Mouse (Mus musculus) bone marrow macrophage, adult 2 months (primary cell): Measurements from ENCODE around the gene Ppp1r14c. TPM values are rescaled to one million over a fixed set of nuclear protein-coding genes. Genes with fewer than 3 reads are reported as not detected.

Source experiments
- H3K27ac ChIP-seq: 2 replicates; pipeline ENCODE4 v1.5.1; 2012; ENCODE audit warnings: low read depth, low read length; ENCODE audit not compliant: insufficient read depth
- H3K4me1 ChIP-seq: 2 replicates; pipeline ENCODE4 v1.6.1; 2012; ENCODE audit warnings: low read length; ENCODE audit not compliant: control insufficient read depth, insufficient read depth
- H3K4me3 ChIP-seq: 2 replicates; pipeline ENCODE4 v1.5.1; 2012; ENCODE audit warnings: mild to moderate bottlenecking, low read length, moderate library complexity; ENCODE audit not compliant: insufficient read depth
- CTCF ChIP-seq: IDR thresholded peaks from 2 replicates; pipeline ENCODE4 v1.5.1; 2012; ENCODE audit warnings: low read depth, mild to moderate bottlenecking, low read length, moderate library complexity
- POLR2A ChIP-seq: IDR thresholded peaks from 2 replicates; pipeline ENCODE4 v1.6.1; 2012; ENCODE audit warnings: mild to moderate bottlenecking, low read depth, low read length, borderline replicate concordance
- polyA plus RNA-seq: library from polyadenylated mRNA; stranded (reverse); fragments of >200 nt; gene quantifications from 2 replicates; pipeline ENCODE4 v1.2.4, GENCODE M21; 2012; ENCODE audit not compliant: missing spikeins, insufficient read depth, insufficient read length

Ppp1r14c gene
- 0.46 TPM in 1 of 2 replicates, not detected in the other for polyA plus RNA-seq

DNA sequence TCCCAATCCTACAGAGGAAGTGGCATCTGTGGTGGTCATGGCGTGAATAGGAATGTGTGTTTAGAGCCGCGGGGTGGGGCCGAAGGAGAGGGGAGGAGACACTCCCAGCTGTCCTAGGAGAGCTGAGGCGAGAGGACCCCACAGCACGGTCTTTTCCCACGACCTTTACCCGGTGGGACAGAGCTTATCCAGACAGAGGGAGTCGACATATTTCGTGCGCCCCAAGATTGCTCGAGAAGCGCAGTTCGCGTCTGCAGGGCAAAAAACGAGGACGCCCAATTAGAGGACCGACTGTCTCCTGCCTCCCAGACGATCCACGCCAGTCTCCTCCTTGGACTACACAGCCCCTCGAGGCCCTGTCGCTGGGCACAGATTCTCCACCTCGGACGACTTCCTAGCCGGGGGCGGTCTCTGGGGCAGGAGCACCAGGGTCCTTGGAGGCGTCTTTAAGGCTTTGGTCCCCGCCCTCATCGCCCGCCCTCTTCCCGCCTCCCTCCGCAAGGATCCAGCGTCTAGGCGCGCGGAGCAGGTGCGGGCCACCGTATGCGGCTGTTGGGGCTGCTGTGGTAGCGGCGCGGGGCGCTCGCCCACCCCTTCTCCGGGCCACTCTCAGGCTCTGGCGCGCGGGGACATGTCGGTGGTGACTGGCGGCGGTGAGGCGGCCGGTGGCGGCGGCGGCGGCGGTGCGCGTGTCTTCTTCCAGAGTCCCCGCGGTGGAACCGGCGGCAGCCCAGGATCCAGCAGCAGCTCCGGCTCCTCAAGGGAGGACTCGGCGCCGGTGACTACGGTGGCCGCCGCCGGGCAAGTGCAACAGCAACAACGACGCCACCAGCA is at the start of gene Ppp1r14c:
Ppp1r14c (plus strand) TSS at position 22 of the 834 bp plus-strand sequence.
- H3K4me1 ChIP-seq = no peaks in the 10 kb centered on the region
- peak within 1 kb of the TSS; percentile 33 for H3K4me3 ChIP-seq
- TF ChIP-seq CTCF = no peak
- TF ChIP-seq POLR2A = no peak
- no peak within 1 kb of the TSS for H3K27ac ChIP-seq

DNA sequence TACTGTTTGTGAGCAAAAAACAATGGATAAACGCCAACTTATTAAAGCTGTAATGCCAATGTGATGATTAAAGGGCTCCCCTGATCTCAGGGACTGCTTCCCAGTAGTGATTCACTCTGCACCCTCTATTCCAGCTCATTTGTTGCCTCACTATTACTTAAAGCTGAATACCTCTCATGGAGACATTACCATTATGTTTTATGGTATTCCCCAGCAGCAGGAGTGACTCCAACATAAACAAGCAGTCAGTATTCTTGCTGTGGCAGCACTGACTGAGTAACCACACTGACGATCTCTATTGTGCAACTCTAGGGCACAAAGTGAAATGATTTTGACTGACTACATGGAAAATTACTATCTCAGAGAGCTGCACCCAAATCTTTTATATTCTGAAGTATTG is 44.5 kb upstream of the Ppp1r14c start:
- Histone ChIP-seq H3K4me1 (no peaks in the 10 kb centered on the region), H3K27ac (no peak overlapping the region), H3K4me3 (no peak overlapping the region)
- TF ChIP-seq POLR2A = no peak
- TF ChIP-seq CTCF = no peak

DNA sequence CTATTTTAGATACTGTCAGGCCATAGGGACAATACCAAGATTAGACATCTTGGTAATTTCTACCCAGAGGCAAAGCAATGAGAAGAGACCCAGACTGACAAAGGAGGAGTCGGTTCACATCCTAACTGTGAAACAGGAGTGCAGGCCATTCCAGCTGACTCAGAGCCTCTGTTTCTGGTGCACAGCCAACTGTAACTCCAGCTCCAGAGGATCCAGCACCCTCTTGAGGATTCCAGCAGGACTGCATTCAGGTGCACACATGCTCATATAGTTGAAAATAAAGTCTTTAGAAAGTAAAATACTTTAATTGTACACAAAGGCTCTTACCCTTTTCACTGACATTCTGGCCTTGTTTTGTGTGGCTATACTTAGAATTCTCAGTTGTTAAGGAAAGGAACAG is 40.4 kb upstream of the Ppp1r14c start:
- no peak for TF ChIP-seq POLR2A
- TF ChIP-seq CTCF = no peak
- Histone ChIP-seq H3K4me3 (no peak overlapping the region), H3K4me1 (no peaks in the 10 kb centered on the region), H3K27ac (no peak overlapping the region)

DNA sequence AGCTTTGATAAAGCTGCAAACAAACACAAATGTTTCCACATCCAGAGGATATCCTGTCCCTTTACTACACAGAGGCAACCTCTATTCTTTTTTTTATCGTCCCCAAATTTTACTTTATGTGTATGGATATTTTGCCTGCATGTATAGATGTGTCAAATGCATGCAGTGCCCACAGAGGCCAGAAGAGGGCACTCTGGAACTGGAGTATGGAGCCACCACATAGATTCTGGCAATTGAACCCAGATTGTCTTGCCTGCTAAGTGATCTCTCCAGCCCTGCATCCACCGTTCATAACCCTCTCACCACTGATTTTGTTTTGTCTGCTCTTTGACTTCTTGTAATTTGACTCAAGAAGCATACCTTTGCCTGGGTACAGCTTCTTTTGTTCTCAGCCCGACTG is 33.0 kb upstream of the Ppp1r14c start:
- TF ChIP-seq POLR2A (no peak), CTCF (0 out of 2 replicates have a peak, but pooled peaks have one; percentile 20)
- Histone ChIP-seq H3K27ac (no peak overlapping the region), H3K4me3 (no peak overlapping the region), H3K4me1 (no peaks in the 10 kb centered on the region)

DNA sequence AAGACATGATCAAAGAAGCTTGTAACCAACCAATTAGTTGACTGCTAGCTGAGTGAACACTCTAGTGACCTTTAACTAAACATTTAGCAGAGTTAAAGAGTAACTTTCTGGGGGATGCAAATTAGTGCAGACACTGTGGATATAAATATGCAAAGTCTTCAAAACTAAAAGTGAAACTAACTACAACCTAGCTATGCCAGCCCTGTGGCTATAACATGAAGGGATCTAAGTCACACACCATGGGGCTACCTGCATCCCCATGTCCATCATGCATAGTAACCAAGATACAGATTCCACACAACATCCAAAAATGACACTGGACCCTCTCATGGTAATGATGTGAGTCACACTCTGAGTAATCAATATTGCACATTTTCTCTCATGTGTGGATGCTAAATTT is 31.3 kb upstream of the Ppp1r14c start:
- H3K27ac ChIP-seq = no peak overlapping the region
- H3K4me3 ChIP-seq = no peak overlapping the region
- TF ChIP-seq CTCF (no peak), POLR2A (no peak)
- H3K4me1 ChIP-seq = no peaks in the 10 kb centered on the region

DNA sequence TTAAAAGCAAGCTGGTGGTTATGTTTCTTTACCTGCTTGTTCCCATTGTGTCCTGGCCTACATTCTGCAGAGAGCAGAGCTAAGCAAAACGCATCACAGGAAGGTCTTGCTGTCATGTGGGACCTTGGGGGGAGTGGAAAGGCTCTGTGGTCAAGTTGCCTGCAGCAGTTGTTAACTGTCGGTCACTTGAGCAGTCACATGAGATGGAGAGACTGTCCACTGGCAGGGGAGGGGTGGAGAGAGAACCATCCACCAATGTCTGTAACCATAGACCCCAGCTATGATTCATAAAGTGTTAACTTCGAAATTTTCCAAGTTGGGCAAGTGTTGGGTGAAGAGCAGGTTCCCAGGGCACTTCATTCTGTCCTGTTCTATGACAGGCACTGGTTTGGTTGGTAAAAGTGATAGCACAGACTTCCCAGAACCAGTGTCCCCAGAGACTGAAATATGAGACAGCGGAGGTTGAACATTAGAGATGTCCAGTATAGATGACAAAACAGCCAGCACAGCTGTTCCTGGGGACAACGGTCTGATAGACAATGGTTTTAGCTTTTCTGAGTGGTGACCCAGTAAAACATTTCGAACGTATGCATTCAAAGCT is 29.0 kb upstream of the Ppp1r14c start:
- Histone ChIP-seq H3K4me1 (no peaks in the 10 kb centered on the region), H3K4me3 (no peak overlapping the region), H3K27ac (no peak overlapping the region)
- TF ChIP-seq CTCF (no peak), POLR2A (no peak)

DNA sequence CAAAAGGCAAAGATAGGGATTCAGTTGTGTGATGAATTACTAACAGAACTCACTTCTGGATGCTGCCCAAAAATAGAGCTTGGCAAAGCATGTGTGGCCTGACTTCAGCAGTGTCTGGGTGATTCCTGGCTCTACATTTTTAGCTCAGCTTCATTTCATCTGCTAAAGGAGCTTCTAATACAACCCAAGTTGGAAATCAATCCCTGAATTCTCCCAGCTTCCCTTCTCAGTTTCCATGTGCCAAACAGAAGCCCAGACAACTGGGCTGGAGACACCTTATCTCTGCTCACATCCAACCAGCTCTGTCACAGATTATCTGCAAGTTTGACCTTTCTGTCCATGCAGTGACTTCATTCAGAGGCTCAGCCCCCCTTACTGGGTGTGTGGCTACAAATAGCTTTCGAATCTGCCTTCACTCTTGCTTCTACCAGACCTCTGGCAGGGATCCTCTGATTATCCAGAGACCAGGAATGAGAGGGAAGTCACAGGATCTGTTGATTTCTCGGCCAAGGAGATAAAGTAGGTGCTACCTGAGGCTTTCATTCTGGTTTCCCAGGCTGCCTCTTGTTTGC is 28.4 kb upstream of the Ppp1r14c start:
- no peak for TF ChIP-seq CTCF
- TF ChIP-seq POLR2A = no peak
- Histone ChIP-seq H3K4me3 (no peak overlapping the region), H3K4me1 (no peaks in the 10 kb centered on the region), H3K27ac (no peak overlapping the region)

DNA sequence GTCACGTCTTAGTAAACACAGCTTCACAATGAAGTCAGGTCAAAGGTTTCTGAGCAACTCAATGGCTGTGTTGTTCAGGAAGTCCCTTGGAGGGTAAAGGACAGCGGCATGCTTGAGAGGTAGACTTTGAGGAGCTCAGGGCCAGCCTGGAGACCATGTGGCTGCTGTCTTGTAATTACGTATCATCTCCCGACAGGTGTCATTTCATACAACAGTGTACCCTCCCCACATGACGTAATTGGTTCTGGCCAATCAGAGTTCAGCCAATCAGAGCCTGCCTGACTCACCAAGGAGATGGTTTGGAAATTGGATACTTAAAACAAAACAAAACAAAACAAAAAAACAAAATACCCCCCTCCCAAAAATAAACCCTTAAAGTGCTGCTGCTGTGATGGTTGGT is 20.2 kb upstream of the Ppp1r14c start:
- H3K4me3 ChIP-seq = no peak overlapping the region
- no peaks in the 10 kb centered on the region for H3K4me1 ChIP-seq
- no peak overlapping the region for H3K27ac ChIP-seq
- TF ChIP-seq POLR2A = no peak
- TF ChIP-seq CTCF = no peak

DNA sequence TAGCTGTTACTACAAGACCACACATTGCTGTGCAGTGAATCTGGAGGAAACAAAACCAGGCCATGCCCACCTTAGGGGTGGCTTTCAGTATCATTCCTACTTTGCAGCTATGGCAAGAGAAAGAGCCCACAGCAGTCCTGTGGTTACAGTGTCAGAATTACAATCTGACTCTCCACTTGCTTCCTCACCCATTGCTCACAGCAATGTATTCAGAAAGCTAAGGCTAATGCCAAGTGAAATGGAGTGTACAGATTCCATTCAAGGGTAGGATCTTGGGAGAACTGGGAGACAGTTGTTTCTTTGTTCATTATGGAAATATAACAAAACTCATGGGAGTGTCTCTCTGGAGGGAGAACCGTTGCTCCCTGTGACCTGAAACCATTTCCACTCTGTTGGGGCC is 6.3 kb upstream of the Ppp1r14c start:
- no peak overlapping the region for H3K27ac ChIP-seq
- no peak overlapping the region for H3K4me3 ChIP-seq
- H3K4me1 ChIP-seq = no peaks in the 10 kb centered on the region
- TF ChIP-seq POLR2A = no peak
- TF ChIP-seq CTCF = no peak

DNA sequence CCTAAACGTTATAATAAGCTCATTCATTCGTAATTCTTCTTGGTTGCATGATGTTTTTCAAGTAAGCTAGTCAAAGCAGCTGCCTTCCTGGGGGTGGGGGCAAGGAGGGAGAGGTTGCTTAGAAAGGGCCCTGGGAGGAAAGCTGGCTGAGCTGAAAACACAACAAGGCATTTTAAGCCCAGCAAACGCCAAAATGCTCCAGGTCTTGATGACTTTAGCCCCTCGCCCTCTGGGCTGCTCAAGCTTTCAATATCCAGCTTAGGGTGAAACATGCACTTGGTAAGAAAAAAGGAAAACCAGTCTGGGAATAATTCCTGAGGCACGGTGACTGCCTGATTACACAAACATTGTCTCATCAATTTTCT is 204 bp upstream of the Ppp1r14c start:
- no peak overlapping the region for H3K4me3 ChIP-seq
- H3K4me1 ChIP-seq = no peaks in the 10 kb centered on the region
- H3K27ac ChIP-seq = no peak overlapping the region
- TF ChIP-seq POLR2A (no peak), CTCF (no peak)
